Mouse (Mus musculus) spleen, adult 2 months (tissue): ENCODE measurements around the gene Atp1a1. TPM values are rescaled to one million over a fixed set of nuclear protein-coding genes. Genes with fewer than 3 reads are reported as not detected.

ENCODE experiments used
- DNase-seq, 2 experiments: peaks; one replicate each; pipeline versions ENCODE4 v3.0.0 to v3.0.0-alpha.2; 2012 to 2021; ENCODE audit warnings: low spot score in 2 of 2, low read depth in 1 of 2
- H3K27ac ChIP-seq: fragments of 200-500 bp; 2 replicates; pipeline ENCODE4 v1.5.1; 2012; ENCODE audit warnings: low read length, inconsistent platforms; ENCODE audit not compliant: insufficient read depth
- H3K27me3 ChIP-seq: fragments of 200-500 bp; 2 replicates; pipeline ENCODE4 v1.6.1; 2012; ENCODE audit warnings: mild to moderate bottlenecking, moderate library complexity, low read length, inconsistent platforms; ENCODE audit not compliant: control insufficient read depth, insufficient read depth
- H3K36me3 ChIP-seq: fragments of 200-500 bp; 2 replicates; pipeline ENCODE4 v1.6.1; 2012; ENCODE audit warnings: mild to moderate bottlenecking, low read length, inconsistent platforms; ENCODE audit not compliant: control insufficient read depth, insufficient read depth
- H3K4me1 ChIP-seq: fragments of 200-500 bp; 2 replicates; pipeline ENCODE4 v1.6.1; 2011; ENCODE audit warnings: inconsistent platforms; ENCODE audit not compliant: control insufficient read depth, insufficient read depth, insufficient read length
- H3K4me3 ChIP-seq: fragments of 200-500 bp; 2 replicates; pipeline ENCODE4 v1.5.1; 2011; ENCODE audit warnings: mild to moderate bottlenecking, inconsistent platforms; ENCODE audit not compliant: insufficient read depth, insufficient read length; ENCODE audit errors: extremely low read depth
- CTCF ChIP-seq: fragments of 200-500 bp; IDR thresholded peaks from 2 replicates; pipeline ENCODE4 v1.5.1; 2011; ENCODE audit warnings: mild to moderate bottlenecking, inconsistent platforms; ENCODE audit not compliant: insufficient read depth, insufficient read length, insufficient replicate concordance; ENCODE audit errors: extremely low read depth
- POLR2A ChIP-seq: fragments of 200-500 bp; IDR thresholded peaks from 2 replicates; pipeline ENCODE4 v1.6.1; 2011; ENCODE audit warnings: low read depth, low read length, inconsistent platforms
- WGBS: fragments of 180-500 bp; shearing (Covaris S2); methylation state at CpG from one replicate; pipeline ENCODE4 v1.1.7; 2018; 5-methylcytosine and 5-hydroxymethylcytosine counted together
- polyA plus RNA-seq: library from polyadenylated mRNA; depleted of rRNA; stranded (reverse); fragments of >200 nt; gene quantifications from 2 replicates; pipeline ENCODE4 v1.2.3, GENCODE M21; 2012

The Atp1a1 gene
- polyA plus RNA-seq, 1 experiment, result 91.4 TPM

DNA sequence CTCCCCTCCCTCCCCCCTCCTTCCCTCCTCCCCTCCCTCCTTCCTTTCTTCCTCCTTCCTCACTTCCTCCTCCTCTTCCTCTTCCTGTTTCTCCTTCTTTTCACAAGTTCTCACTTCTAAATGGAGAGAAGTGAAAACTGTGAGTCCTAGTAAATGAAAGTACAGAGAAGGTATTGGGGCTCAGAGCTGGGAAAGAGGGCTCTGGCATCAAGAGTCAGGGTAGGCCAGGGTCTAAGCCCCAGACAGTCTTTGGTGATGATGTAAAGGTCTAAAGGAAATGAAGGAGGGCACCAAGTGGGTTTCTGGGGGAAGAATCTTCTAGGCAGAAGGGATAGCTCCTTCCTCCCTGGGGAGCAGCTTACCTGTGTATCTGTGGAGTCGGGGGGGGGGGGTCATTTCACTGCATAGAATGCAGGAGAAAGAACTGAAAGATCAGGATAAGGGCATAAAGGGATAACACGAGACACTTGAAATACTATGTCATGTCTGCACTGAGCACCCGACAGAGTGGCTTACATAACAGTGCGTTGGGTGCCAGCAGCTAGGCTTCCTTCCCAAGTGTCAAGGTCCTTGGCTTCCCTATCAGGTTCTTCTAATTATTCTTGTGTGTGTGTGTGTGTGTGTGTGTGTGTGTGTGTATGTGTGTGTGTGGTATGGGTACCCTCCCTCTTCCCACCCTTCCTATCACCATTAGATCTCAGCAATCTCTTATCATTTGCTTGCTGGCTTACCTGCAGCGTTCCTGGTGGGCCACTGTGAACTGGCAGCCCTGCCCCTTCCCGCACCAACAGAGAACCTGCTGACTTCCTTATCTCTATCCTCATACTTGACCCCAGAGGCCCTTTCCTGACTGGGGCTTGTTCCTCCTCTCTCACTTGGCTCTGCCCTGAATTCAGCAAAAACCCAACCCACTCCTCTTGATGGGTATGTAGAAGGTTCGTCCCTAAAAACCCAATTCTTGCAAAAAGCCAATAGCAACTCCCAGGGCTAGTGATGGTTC lies 51.6 kb downstream of the Atp1a1 start:
- Histone ChIP-seq H3K4me1 (no peaks in the 10 kb centered on the region), H3K4me3 (no peak overlapping the region), H3K36me3 (no peaks in the 10 kb centered on the region), H3K27ac (no peak overlapping the region), H3K27me3 (no peaks in the 10 kb centered on the region)
- TF ChIP-seq CTCF, result no peak
- no peak for TF ChIP-seq POLR2A
- DNase-seq, result no peak
- WGBS, result 37% methylated on average over 7 of the region's 7 CpGs

- no peak for DNase-seq
- no peaks in the 10 kb centered on the region for H3K27me3 ChIP-seq
- TF ChIP-seq CTCF (no peak), POLR2A (no peak)
- H3K4me3 ChIP-seq, result no peak overlapping the region
- no peaks in the 10 kb centered on the region for H3K36me3 ChIP-seq
- H3K27ac ChIP-seq, result peak overlapping the region; percentile 77; the same call in 1 of the 2 replicates
- WGBS, result 86% methylated on average over 26 of the region's 26 CpGs
- H3K4me1 ChIP-seq, result no peaks in the 10 kb centered on the region
These were observed 52.8 kb downstream of the Atp1a1 start for GRCm38 (mm10) chr3:101551457-101552230.

GRCm38 (mm10) chr3:101549749-101550148 lies 54.7 kb downstream of the Atp1a1 start:
- DNase-seq, result no peak
- H3K36me3 ChIP-seq, result no peaks in the 10 kb centered on the region
- H3K4me3 ChIP-seq, result no peak overlapping the region
- 86% methylated on average over 5 of the region's 5 CpGs for WGBS
- H3K27me3 ChIP-seq, result no peaks in the 10 kb centered on the region
- TF ChIP-seq POLR2A (no peak), CTCF (no peak)
- no peaks in the 10 kb centered on the region for H3K4me1 ChIP-seq
- no peak overlapping the region for H3K27ac ChIP-seq

- H3K27me3 ChIP-seq, result no peaks in the 10 kb centered on the region
- DNase-seq, result no peak
- no peak overlapping the region for H3K4me3 ChIP-seq
- no peak for TF ChIP-seq CTCF
- no peak for TF ChIP-seq POLR2A
- no peaks in the 10 kb centered on the region for H3K4me1 ChIP-seq
- no peak overlapping the region for H3K27ac ChIP-seq
- H3K36me3 ChIP-seq, result no peaks in the 10 kb centered on the region
- WGBS, result 69% methylated on average over 7 of the region's 7 CpGs
These were observed 60.4 kb downstream of the Atp1a1 start for GRCm38 (mm10) chr3:101544116-101544515.

GRCm38 (mm10) chr3:101541571-101541970 lies 62.9 kb downstream of the Atp1a1 start:
- WGBS, result 77% methylated on average over 6 of the region's 6 CpGs
- no peak for TF ChIP-seq CTCF
- DNase-seq, result no peak
- Histone ChIP-seq H3K4me3 (no peak overlapping the region), H3K4me1 (no peaks in the 10 kb centered on the region), H3K27me3 (no peaks in the 10 kb centered on the region), H3K27ac (no peak overlapping the region), H3K36me3 (no peaks in the 10 kb centered on the region)

GRCm38 (mm10) chr3:101540568-101540967 lies 63.9 kb downstream of the Atp1a1 start:
- Histone ChIP-seq H3K4me1 (no peaks in the 10 kb centered on the region), H3K27ac (no peak overlapping the region), H3K4me3 (no peak overlapping the region), H3K36me3 (no peaks in the 10 kb centered on the region), H3K27me3 (no peaks in the 10 kb centered on the region)
- TF ChIP-seq CTCF (no peak), POLR2A (no peak)
- DNase-seq, result no peak
- 86% methylated on average over 4 of the region's 4 CpGs for WGBS

DNA sequence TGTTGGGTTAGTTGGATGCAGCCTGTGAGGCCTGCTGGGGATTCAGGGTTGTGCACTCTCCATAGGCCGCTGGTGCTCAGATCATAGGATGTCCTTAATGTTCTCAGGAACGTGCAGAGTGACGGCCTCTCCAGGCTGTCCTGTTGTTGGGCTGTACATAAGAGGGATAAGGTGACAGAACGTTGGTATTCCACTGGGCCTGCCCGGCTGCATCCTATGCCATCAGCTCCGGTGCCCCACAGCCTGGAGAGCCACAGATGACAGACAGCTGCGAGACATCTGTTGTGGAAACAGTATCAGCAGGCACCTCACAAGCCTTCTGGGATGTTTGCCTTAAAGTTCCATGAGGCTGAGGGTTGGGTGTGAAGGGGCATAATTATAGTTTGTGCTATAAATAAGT lies 68.2 kb downstream of the Atp1a1 start:
- H3K27ac ChIP-seq, result no peak overlapping the region
- DNase-seq, result no peak
- TF ChIP-seq POLR2A (no peak), CTCF (no peak)
- no peak overlapping the region for H3K4me3 ChIP-seq
- WGBS, result 90% methylated on average over 7 of the region's 7 CpGs
- no peaks in the 10 kb centered on the region for H3K36me3 ChIP-seq
- H3K4me1 ChIP-seq, result no peaks in the 10 kb centered on the region
- H3K27me3 ChIP-seq, result no peaks in the 10 kb centered on the region
